Mouse (Mus musculus): ENCODE measurements around the gene Ppib. TPM values are rescaled to one million over a fixed set of nuclear protein-coding genes. Genes with fewer than 3 reads are reported as not detected.

The Ppib gene
- polyA plus RNA-seq, 1 experiment from 2014 or later: 678 TPM

DNA sequence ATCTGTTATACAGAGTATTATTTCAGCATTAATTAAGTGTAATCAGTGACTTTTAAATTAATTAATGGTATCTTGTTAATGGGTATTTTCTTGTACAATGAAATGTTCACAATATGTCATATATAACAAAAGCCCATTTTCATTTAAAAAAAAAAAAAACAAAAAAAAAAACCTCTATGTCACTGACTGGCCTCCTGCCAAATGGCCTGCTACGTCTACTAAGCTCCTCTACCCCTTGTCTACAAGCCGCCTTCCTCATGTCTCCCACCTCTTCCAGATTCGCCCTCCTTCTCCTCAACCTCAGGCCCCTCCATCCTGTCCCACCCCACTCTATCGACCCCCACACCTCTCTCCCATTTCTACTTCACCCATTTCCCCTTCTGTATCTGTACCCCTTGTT, 8.5 kb upstream of the Ppib start:
- ATAC-seq (ENCODE audit: low read depth): no peak
- 38% methylated on average over 4 of the region's 4 CpGs for WGBS
- Histone ChIP-seq H3K4me1 (replicated peaks; ENCODE audit: control insufficient read depth, insufficient read depth, low read length) (no peaks in the 10 kb centered on the region), H3K27me3 (ENCODE audit: control insufficient read depth, insufficient read depth, low read depth, low read length) (no peaks in the 10 kb centered on the region), H3K4me3 (ENCODE audit: low read length) (no peak overlapping the region), H3K9ac (ENCODE audit: low read length) (no peak overlapping the region), H3K4me2 (ENCODE audit: low read depth, low read length) (no peak overlapping the region), H3K27ac (ENCODE audit: low read length) (no peak overlapping the region), H3K36me3 (ENCODE audit: control insufficient read depth, insufficient read depth, low read length) (no peaks in the 10 kb centered on the region), H3K9me3 (ENCODE audit: control insufficient read depth, low read length) (no peaks in the 10 kb centered on the region)

DNA sequence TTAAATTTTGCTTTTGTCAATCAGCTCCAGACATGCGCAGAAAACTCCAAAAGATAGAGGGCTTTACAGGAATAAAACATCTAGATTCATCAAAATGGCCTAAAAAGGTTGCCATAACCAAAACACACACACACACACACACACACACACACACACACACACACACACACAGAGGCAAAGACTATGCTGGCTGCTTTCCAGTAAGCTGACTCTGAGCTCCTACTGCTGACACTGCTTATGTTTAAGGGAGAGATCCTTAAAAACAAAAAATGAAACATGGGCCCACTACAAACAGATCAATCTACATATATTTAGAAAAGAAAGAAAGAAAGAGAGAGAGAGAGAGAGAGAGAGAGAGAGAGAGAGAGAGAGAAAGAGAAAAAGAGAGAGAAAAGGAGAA, 7.3 kb upstream of the Ppib start:
- no peak overlapping the region for H3K4me3 ChIP-seq (ENCODE audit: low read length)
- 83% methylated on average over 1 of the region's 1 CpGs for WGBS
- no peaks in the 10 kb centered on the region for H3K27me3 ChIP-seq (ENCODE audit: control insufficient read depth, insufficient read depth, low read depth, low read length)
- no peak overlapping the region for H3K9ac ChIP-seq (ENCODE audit: low read length)
- no peaks in the 10 kb centered on the region for H3K9me3 ChIP-seq (ENCODE audit: control insufficient read depth, low read length)
- H3K4me1 ChIP-seq (replicated peaks; ENCODE audit: control insufficient read depth, insufficient read depth, low read length): no peaks in the 10 kb centered on the region
- H3K27ac ChIP-seq (ENCODE audit: low read length): no peak overlapping the region
- no peak for ATAC-seq (ENCODE audit: low read depth)
- H3K4me2 ChIP-seq (ENCODE audit: low read depth, low read length): no peak overlapping the region
- H3K36me3 ChIP-seq (ENCODE audit: control insufficient read depth, insufficient read depth, low read length): no peaks in the 10 kb centered on the region

DNA sequence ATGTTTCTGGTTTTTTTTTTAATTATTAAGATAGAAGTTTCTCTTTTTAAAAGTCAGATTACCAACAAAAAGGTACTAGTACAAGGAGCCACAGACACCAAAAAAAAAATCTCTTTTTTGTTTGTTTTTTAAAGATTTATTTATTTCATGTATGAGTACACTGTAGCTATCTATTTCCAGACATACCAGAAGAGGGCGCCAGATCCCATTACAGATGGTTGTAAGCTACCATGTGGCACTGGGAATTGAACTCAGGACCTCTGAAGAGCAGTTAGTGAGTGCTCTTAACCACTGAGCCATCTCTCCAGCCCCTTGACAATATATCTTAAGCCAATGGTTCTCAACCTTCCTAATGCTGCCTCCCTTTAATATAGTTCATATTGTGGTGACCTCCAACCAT, 6.4 kb upstream of the Ppib start:
- ATAC-seq (ENCODE audit: low read depth): no peak
- Histone ChIP-seq H3K4me1 (replicated peaks; ENCODE audit: control insufficient read depth, insufficient read depth, low read length) (no peaks in the 10 kb centered on the region), H3K27me3 (ENCODE audit: control insufficient read depth, insufficient read depth, low read depth, low read length) (no peaks in the 10 kb centered on the region), H3K4me2 (ENCODE audit: low read depth, low read length) (no peak overlapping the region), H3K27ac (ENCODE audit: low read length) (no peak overlapping the region), H3K4me3 (ENCODE audit: low read length) (no peak overlapping the region), H3K9me3 (ENCODE audit: control insufficient read depth, low read length) (no peaks in the 10 kb centered on the region), H3K9ac (ENCODE audit: low read length) (no peak overlapping the region), H3K36me3 (ENCODE audit: control insufficient read depth, insufficient read depth, low read length) (no peaks in the 10 kb centered on the region)
- WGBS: 33% methylated on average over 1 of the region's 1 CpGs

DNA sequence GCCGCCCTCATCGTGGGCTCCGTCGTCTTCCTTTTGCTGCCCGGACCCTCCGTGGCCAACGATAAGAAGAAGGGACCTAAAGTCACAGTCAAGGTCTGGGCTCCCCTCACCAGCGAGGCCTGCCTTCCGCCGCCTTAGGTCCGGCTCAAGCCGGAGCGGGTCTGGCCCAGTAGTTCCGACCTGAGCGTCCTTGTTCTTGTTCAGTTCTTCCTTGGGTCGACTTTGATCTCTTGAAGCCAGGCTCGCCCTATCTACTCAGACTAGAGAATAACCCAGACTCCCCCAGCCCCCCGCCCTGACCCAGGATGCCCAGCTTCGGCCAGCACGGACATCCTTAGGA, 256 bp downstream of the Ppib start:
- Histone ChIP-seq H3K4me3 (ENCODE audit: low read length) (peak overlapping the region; percentile 95), H3K36me3 (ENCODE audit: control insufficient read depth, insufficient read depth, low read length) (peaks cover 25% of the 10 kb centered on the region), H3K27ac (ENCODE audit: low read length) (peak overlapping the region; percentile 65), H3K9ac (ENCODE audit: low read length) (peak overlapping the region; percentile 91), H3K9me3 (ENCODE audit: control insufficient read depth, low read length) (no peaks in the 10 kb centered on the region), H3K27me3 (ENCODE audit: control insufficient read depth, insufficient read depth, low read depth, low read length) (no peaks in the 10 kb centered on the region), H3K4me1 (replicated peaks; ENCODE audit: control insufficient read depth, insufficient read depth, low read length) (peaks cover 13% of the 10 kb centered on the region), H3K4me2 (ENCODE audit: low read depth, low read length) (peak overlapping the region; percentile 82)
- WGBS: under 1% methylated on average over 20 of the region's 20 CpGs
- peak; percentile 61 for ATAC-seq (ENCODE audit: low read depth)

DNA sequence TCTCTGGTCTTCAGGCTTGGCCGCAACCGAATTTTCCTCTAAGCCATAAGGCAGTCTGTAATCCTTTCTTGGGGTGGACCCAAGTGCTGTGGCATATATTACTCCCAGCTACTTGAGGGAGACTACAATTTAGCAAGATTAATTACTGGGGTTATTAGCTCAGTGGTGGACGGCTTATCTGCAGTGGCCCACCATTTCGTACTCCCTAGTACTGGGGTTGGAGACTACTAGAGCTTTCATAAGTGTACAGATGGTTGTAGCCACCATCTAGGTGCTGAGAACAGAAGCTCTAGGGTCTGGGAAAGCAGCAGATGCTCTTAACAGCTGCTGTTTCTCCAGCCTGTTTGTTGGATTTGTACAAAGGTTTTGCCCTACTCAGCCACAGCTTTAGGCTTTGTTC, 964 bp downstream of the Ppib start:
- H3K4me1 ChIP-seq (replicated peaks; ENCODE audit: control insufficient read depth, insufficient read depth, low read length): peaks cover 13% of the 10 kb centered on the region
- H3K9me3 ChIP-seq (ENCODE audit: control insufficient read depth, low read length): no peaks in the 10 kb centered on the region
- 6% methylated on average over 4 of the region's 4 CpGs for WGBS
- no peaks in the 10 kb centered on the region for H3K27me3 ChIP-seq (ENCODE audit: control insufficient read depth, insufficient read depth, low read depth, low read length)
- H3K4me3 ChIP-seq (ENCODE audit: low read length): peak overlapping the region; percentile 95
- H3K4me2 ChIP-seq (ENCODE audit: low read depth, low read length): peak overlapping the region; percentile 82
- H3K9ac ChIP-seq (ENCODE audit: low read length): peak overlapping the region; percentile 91
- peaks cover 31% of the 10 kb centered on the region for H3K36me3 ChIP-seq (ENCODE audit: control insufficient read depth, insufficient read depth, low read length)
- no peak for ATAC-seq (ENCODE audit: low read depth)
- H3K27ac ChIP-seq (ENCODE audit: low read length): peak overlapping the region; percentile 44

DNA sequence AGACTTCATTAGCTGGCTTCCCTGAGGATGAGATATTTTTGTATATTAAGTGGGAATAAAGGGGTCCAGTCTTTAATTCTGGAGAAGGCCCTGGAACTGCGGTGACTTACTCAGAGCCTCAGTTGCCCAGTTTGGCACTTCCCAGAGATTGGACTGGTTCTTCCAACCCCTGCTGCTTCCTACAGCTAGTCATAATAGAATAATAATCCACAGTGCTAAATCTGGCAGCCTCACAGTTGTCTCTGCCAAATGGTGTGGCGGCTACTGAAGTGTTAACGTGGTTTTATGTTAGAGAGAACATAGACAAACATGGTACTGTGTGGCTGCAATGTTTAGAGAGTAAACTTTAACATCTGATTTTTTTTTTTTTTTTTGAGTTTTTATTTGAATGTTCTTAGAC, 1.6 kb downstream of the Ppib start:
- H3K27me3 ChIP-seq (ENCODE audit: control insufficient read depth, insufficient read depth, low read depth, low read length): no peaks in the 10 kb centered on the region
- H3K9me3 ChIP-seq (ENCODE audit: control insufficient read depth, low read length): no peaks in the 10 kb centered on the region
- peak overlapping the region; percentile 91 for H3K9ac ChIP-seq (ENCODE audit: low read length)
- H3K36me3 ChIP-seq (ENCODE audit: control insufficient read depth, insufficient read depth, low read length): peaks cover 37% of the 10 kb centered on the region
- peaks cover 13% of the 10 kb centered on the region for H3K4me1 ChIP-seq (replicated peaks; ENCODE audit: control insufficient read depth, insufficient read depth, low read length)
- WGBS: 66% methylated on average over 3 of the region's 3 CpGs
- ATAC-seq (ENCODE audit: low read depth): no peak
- H3K27ac ChIP-seq (ENCODE audit: low read length): no peak overlapping the region; the same call in 1 of the 2 replicates
- peak overlapping the region; percentile 95 for H3K4me3 ChIP-seq (ENCODE audit: low read length)
- H3K4me2 ChIP-seq (ENCODE audit: low read depth, low read length): peak overlapping the region; percentile 82

DNA sequence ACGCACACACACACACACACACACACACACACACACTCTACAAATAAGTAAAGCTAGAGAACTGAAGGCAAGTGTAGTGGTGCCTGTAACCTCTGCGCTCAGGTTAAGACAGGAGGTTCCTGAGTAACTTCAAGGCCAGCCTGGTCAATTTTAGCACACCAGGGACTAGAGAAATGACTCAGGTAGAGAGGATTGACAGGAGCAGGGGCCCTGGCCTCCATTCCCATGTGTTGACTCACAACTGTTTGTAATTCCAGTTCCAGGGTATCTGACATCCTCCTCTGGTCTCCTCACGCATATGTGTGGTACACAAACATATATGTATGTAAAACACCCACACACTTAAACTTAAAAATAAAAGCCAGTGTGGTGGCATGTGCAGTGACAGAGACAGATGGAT, 3.4 kb downstream of the Ppib start:
- H3K4me2 ChIP-seq (ENCODE audit: low read depth, low read length): no peak overlapping the region
- no peak for ATAC-seq (ENCODE audit: low read depth)
- 89% methylated on average over 3 of the region's 3 CpGs for WGBS
- H3K9ac ChIP-seq (ENCODE audit: low read length): no peak overlapping the region
- no peak overlapping the region for H3K4me3 ChIP-seq (ENCODE audit: low read length)
- no peaks in the 10 kb centered on the region for H3K9me3 ChIP-seq (ENCODE audit: control insufficient read depth, low read length)
- peaks cover 42% of the 10 kb centered on the region for H3K36me3 ChIP-seq (ENCODE audit: control insufficient read depth, insufficient read depth, low read length)
- H3K4me1 ChIP-seq (replicated peaks; ENCODE audit: control insufficient read depth, insufficient read depth, low read length): peaks cover 13% of the 10 kb centered on the region
- no peak overlapping the region for H3K27ac ChIP-seq (ENCODE audit: low read length)
- peaks cover 4% of the 10 kb centered on the region; the same call in 1 of the 2 replicates for H3K27me3 ChIP-seq (ENCODE audit: control insufficient read depth, insufficient read depth, low read depth, low read length)

DNA sequence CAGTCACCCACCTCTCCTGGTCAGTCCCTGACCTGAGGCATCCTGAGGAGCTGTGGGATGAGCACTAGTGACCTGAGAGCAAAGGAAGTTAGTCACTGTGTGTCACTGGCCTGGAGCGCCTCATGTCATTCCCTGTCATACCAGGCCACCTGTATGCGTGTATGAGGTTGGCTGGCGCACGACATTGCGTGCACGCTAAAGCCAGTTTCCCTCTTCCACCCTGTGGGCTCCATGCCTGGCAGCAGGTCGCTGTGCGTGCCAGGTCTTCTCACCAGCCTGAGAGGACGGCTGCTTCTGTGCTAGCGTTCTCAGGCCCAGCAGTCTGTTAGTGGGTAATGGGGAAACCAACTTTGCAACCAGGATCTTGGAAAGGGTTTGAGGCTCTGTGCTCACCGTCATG, 4.3 kb downstream of the Ppib start:
- Histone ChIP-seq H3K27ac (ENCODE audit: low read length) (no peak overlapping the region), H3K36me3 (ENCODE audit: control insufficient read depth, insufficient read depth, low read length) (peaks cover 42% of the 10 kb centered on the region), H3K4me1 (replicated peaks; ENCODE audit: control insufficient read depth, insufficient read depth, low read length) (peaks cover 19% of the 10 kb centered on the region), H3K9ac (ENCODE audit: low read length) (no peak overlapping the region), H3K27me3 (ENCODE audit: control insufficient read depth, insufficient read depth, low read depth, low read length) (peaks cover 4% of the 10 kb centered on the region; the same call in 1 of the 2 replicates), H3K9me3 (ENCODE audit: control insufficient read depth, low read length) (no peaks in the 10 kb centered on the region), H3K4me2 (ENCODE audit: low read depth, low read length) (no peak overlapping the region), H3K4me3 (ENCODE audit: low read length) (no peak overlapping the region)
- ATAC-seq (ENCODE audit: low read depth): no peak
- WGBS: 94% methylated on average over 11 of the region's 11 CpGs

DNA sequence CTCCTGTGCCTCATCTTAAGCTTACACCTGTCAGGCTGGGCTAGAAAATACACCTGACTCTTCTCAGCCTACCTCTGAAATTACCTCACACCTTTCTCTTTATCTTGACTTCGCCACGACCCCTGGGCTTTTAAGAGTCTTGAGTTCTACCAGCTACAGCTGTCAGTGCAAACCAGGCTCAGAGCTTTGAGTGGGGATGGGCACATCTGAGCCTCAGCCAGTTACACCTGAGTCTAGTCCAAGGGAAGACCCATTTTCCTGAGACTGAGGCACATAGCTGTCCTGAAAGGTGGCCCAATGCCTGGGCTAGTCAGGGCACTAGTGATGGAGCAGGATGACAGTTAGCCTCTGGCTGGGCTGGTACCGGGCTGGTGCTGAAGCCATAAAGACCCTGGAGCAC, 6.8 kb downstream of the Ppib start:
- Histone ChIP-seq H3K4me3 (ENCODE audit: low read length) (no peak overlapping the region), H3K9me3 (ENCODE audit: control insufficient read depth, low read length) (no peaks in the 10 kb centered on the region), H3K9ac (ENCODE audit: low read length) (no peak overlapping the region), H3K4me1 (replicated peaks; ENCODE audit: control insufficient read depth, insufficient read depth, low read length) (peaks cover 9% of the 10 kb centered on the region), H3K36me3 (ENCODE audit: control insufficient read depth, insufficient read depth, low read length) (peaks cover 42% of the 10 kb centered on the region), H3K27me3 (ENCODE audit: control insufficient read depth, insufficient read depth, low read depth, low read length) (peaks cover 4% of the 10 kb centered on the region; the same call in 1 of the 2 replicates), H3K27ac (ENCODE audit: low read length) (no peak overlapping the region), H3K4me2 (ENCODE audit: low read depth, low read length) (no peak overlapping the region)
- WGBS: 78% methylated on average over 3 of the region's 3 CpGs
- no peak for ATAC-seq (ENCODE audit: low read depth)

DNA sequence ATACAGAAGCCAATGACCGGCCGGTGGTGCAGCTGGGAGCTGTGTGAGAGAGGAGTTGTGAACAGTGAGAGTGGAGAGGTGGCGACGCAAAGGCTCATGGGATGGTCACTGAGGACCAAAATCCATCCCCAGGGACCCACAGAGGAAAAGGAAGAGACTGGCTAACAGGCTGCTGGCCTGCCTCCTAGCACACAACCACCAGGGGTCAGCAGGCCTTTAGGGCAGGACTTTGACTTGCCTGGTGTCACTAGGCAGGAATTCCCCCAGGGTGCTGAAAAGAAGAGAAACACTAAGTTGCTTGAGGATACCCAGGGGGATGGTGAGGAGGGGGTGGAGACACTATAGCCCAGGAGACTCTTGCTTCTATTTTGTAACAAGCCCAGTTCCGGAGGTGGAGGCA, 7.5 kb downstream of the Ppib start:
- no peak overlapping the region for H3K9ac ChIP-seq (ENCODE audit: low read length)
- WGBS: 24% methylated on average over 5 of the region's 5 CpGs
- peaks cover 4% of the 10 kb centered on the region; the same call in 1 of the 2 replicates for H3K27me3 ChIP-seq (ENCODE audit: control insufficient read depth, insufficient read depth, low read depth, low read length)
- ATAC-seq (ENCODE audit: low read depth): no peak
- no peaks in the 10 kb centered on the region for H3K9me3 ChIP-seq (ENCODE audit: control insufficient read depth, low read length)
- peaks cover 9% of the 10 kb centered on the region for H3K4me1 ChIP-seq (replicated peaks; ENCODE audit: control insufficient read depth, insufficient read depth, low read length)
- H3K36me3 ChIP-seq (ENCODE audit: control insufficient read depth, insufficient read depth, low read length): peaks cover 38% of the 10 kb centered on the region
- H3K27ac ChIP-seq (ENCODE audit: low read length): no peak overlapping the region
- no peak overlapping the region for H3K4me2 ChIP-seq (ENCODE audit: low read depth, low read length)
- no peak overlapping the region for H3K4me3 ChIP-seq (ENCODE audit: low read length)

Data from lung, embryonic 16.5 days (tissue).